Mouse (Mus musculus): ENCODE measurements at regions not wholly inside any gene's neighbourhood (a gene's known extent, or its start where the extent isn't known, plus 50 kb on each side); places are given as distances from the start of the nearest gene placed in this dataset.

DNA sequence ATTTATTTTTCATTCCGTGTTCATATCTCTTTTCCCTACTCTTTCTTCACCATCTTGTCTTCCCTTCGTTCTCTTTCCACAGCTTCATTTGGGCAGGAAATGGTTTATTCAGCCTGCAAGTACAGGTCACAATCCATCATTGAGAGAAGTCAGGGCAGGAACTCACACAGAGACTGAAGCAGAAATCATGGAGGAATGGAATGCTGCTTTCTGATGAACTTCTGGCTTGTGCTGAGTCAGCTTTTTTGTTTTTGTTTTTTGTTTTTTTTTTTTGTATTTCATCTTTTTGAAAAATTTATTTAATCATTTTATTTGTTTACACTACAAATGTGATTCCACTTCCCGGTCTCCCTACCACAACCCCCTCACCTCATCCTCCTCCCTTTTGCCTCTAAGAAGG, 51.2 kb upstream of the Suclg2 start:
- DNase-seq: no peak

DNA sequence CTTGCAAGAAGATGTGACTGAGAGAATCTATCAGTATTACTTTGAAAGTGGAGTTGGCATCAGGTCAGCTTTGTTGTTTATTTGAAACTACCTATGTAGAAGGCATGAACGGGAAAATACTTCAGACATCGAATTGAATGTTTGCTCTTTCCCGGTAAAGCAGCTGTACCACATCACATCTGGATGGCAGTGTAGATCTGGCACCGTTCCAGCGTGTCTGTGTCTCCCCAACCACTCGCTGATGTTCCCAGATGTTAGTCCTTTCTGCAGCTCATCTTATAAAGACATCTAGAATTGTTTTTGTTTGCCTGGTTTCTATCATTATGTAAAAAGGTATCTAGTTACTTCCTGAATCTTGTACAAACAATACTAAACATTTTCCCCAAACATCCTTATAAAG, 83.1 kb upstream of the Suclg2 start:
- peak; percentile 53 for DNase-seq

GRCm38 (mm10) chr6:95841502-95841901, 122.9 kb upstream of the Suclg2 start:
- DNase-seq: no peak

DNA sequence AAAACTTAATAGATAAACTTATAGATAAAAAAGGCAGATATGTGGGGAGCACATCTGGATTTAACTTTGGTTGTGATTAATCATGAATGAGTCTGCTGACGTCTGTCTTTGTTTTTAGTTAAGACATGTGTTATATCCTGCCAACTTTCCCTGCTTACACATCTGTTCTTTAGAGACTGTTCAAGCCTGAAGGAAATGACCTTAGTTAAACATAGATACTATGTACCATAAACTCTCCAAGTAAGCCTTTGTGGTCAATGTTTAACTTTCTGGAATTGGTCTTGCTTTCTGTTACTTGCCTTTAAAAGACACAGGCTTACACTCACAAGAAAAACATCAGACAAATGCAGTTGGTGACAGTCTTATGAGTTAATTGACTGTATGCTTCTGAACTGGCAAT, 127.9 kb upstream of the Suclg2 start:
- no peak for DNase-seq

GRCm38 (mm10) chr6:95875463-95875862, 156.9 kb upstream of the Suclg2 start:
- no peak for DNase-seq

DNA sequence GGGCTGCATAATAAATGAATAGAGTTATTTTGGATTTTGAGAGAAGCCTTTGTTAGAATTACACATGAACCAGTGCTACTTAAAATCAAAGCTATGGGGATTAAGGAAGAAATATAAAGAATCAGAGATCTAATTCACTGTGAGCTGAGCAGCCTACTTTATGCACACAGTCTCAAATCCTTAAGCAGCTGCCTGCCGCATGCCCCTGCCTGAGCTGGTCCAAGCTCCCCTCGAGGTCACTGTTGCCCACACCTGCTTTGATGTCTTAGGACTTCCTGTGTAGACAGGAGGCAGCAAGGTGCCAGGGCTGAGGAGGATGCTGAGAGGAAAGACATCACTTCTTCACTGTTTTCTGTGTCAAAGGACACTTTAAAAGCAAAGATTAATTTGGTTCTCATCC, 157.7 kb upstream of the Suclg2 start:
- DNase-seq: no peak

DNA sequence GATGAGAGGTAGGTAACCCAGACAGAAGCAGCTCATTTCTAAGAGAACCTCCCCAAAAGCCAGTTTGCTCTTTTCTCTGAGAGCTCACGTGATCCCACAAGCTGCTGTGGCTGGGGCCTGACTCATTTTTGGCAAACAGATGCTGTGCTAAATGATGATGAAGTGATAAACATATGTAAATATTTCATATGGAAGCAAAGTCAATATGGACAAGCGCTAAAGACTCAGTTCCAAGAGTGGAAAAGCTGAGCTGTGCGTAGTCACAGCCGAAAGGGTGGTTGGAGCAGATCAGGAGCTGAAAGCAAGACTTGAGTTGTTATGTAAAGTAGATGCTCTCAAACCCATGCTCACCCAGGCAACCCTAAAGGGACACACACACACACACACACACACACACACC, 168.0 kb upstream of the Suclg2 start:
- no peak for DNase-seq

GRCm38 (mm10) chr6:95902551-95902950, 184.0 kb upstream of the Suclg2 start:
- no peak for DNase-seq

DNA sequence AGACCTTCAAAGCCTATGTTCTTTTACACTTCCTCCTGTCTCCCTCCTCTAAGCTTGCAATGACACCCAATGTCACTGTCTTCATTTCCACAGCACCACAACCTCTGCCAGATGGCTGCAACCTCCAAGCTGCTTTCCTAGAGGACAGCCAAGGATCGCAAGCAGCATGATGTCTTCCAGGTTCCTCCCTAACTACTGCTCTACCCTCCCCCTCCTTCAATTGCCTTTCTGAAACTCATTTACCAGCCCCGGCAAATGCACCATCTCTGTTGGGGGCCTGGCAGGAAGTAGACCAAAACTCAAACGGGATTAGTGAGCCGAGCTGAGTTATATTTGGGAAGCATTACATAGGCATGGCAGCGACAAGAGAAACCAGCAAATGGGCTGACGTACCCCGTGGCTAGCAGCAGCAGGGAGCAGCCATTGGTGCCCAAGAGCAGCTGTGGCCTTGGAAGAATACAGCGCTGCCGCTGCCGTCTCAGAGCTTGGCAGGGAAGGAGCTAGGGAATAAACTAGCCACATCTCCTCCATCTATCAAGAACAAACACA, 185.6 kb upstream of the Suclg2 start:
- DNase-seq: no peak

GRCm38 (mm10) chr6:95905057-95905456, 186.5 kb upstream of the Suclg2 start:
- no peak for DNase-seq

GRCm38 (mm10) chr6:95921737-95922136, 191.2 kb upstream of the Fam19a1 start:
- DNase-seq: no peak

DNA sequence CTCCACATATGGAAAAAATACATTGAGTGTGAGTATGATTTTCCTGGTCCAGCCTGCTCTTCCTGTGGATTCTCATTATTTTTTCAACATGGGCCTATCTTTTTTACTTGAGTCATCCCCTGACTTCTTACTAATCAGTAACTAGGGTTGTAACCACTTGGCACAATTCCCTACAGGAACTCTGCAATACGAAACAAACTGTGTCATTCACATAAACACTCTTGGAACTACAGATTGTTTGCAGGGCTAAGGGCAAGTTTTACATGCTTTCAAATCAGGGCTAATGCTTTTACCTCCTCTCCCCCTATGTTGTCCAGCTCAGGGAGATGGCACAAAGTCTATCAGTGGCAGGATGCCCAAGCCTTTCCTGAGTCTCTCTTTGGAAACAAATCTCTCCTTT, 178.4 kb upstream of the Fam19a1 start:
- no peak for DNase-seq

GRCm38 (mm10) chr6:95936504-95936903, 176.4 kb upstream of the Fam19a1 start:
- DNase-seq: no peak

DNA sequence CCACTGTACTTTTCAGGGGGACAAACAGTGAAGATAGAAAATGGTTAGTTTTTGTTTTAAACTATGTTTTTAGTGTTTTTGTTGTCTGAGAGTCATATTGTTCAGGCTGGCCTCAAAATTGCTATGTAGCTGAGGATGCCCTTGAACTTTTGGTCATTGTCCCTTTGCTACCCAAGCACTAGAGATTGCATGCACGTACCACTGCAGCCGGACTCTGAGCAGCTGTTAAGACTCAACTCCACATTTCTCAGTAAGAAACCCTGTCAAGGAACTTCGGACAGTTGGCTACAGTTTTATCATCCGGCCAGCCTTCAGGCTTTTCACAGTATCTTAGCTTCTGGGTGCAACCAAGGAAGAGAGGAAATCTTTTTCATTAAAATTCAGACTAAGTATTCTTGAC, 173.9 kb upstream of the Fam19a1 start:
- DNase-seq: no peak

GRCm38 (mm10) chr6:95960745-95961144, 152.2 kb upstream of the Fam19a1 start:
- no peak for DNase-seq

DNA sequence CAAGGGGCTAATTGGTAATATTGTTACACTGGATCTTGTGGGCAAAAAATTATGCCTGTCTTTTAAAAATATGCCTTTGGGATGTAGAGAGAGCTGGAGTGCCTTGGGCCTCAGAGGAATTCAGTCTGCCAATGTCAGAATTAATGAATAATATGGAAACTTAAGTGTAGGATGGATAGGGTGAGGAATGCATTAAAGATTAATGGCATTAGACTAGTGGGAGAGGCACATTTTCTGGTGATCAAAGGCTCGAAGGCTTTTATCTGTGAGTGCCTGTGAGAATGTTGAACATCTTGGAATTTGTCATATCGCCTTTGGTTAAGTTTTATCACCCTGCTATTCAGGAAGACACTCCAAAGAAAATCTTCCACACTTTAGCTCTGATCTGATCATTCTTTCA, 146.7 kb upstream of the Fam19a1 start:
- no peak for DNase-seq

- no peak for DNase-seq
Observed at GRCm38 (mm10) chr6:95975994-95976393, 137.0 kb upstream of the Fam19a1 start.

DNA sequence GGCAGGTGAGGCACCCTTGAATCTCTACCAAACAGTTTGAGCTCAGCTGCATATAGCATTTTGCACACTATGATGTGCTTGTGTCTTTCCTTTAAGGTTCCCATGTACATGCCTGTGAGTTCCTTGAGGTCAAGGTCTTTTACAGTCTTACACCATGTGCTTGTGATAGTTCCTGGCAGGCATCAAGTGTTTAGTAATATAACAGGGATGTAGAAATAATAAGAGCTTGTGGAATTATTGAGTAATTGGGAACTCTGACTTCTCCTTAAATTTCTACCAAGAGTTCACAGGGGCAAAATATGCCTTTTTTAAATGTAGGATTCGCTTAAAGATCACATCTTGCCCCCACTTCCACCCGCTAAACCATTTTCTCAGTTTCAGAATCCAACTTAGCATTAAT, 115.9 kb upstream of the Fam19a1 start:
- DNase-seq: no peak

- DNase-seq: no peak
Observed at GRCm38 (mm10) chr6:95997741-95998140, 115.2 kb upstream of the Fam19a1 start.

GRCm38 (mm10) chr6:95999441-95999840, 113.5 kb upstream of the Fam19a1 start:
- DNase-seq: no peak

- DNase-seq: no peak
Observed at GRCm38 (mm10) chr6:96000011-96000476, 112.9 kb upstream of the Fam19a1 start.

- DNase-seq: no peak
Observed at GRCm38 (mm10) chr6:96011299-96011698, 101.7 kb upstream of the Fam19a1 start.

GRCm38 (mm10) chr6:96028022-96028704, 84.8 kb upstream of the Fam19a1 start:
- DNase-seq: no peak

DNA sequence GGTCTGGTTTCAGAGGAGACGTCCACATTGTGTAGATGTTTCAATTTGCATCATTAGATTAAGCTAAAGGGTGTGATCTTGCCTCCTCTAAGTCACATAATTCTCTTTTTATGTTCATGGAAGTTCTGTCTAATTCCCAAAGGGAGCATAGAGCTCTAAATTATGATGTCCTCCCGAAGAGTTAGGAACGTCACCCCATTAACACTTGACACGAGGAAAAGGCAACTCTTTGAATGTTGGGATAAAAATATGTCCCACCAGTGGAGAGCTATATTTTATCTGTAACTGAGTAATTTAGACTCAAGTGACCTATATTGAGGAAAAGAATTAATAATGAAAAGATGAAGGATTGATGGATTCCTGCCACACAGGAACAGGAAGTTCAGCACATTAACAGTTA, 69.2 kb upstream of the Fam19a1 start:
- no peak for DNase-seq

DNA sequence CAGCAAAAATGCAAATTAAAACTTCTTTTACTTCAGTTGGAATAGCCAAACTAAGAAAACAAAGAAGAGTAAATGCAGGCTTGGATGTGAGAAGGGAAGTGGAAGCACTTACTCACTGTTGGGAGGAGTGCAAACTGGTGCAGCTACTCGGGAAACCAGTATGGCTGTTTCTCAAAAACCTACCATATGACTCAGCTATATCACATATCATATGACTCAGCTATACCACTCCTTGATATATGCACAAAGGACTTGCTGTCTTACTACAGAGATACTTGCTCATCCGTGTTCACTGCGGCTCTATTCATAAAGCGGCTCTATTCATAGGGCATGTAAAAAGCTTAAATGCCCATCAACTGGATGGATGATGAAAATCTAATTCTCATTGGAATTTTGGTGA, 59.5 kb upstream of the Fam19a1 start:
- no peak for DNase-seq
